Mouse (Mus musculus) large intestine, adult 2 months (tissue): ENCODE measurements around the gene Usp5. TPM values are rescaled to one million over a fixed set of nuclear protein-coding genes. Genes with fewer than 3 reads are reported as not detected.

Source experiments
- DNase-seq: peaks from one replicate; pipeline ENCODE4 v3.0.0-alpha.2; 2012; ENCODE audit warnings: low read depth, low spot score
- WGBS: fragments of 180-500 bp; shearing (Covaris S2); methylation state at CpG from one replicate; pipeline ENCODE4 v1.1.7; 2018; 5-methylcytosine and 5-hydroxymethylcytosine counted together
- polyA plus RNA-seq: library from polyadenylated mRNA; depleted of rRNA; stranded (reverse); fragments of >200 nt; gene quantifications from 2 replicates; pipeline ENCODE4 v1.2.3, GENCODE M21; 2012; rRNA removed

The Usp5 gene
- 58.3 and 64.0 TPM in 2 replicates for polyA plus RNA-seq

DNA sequence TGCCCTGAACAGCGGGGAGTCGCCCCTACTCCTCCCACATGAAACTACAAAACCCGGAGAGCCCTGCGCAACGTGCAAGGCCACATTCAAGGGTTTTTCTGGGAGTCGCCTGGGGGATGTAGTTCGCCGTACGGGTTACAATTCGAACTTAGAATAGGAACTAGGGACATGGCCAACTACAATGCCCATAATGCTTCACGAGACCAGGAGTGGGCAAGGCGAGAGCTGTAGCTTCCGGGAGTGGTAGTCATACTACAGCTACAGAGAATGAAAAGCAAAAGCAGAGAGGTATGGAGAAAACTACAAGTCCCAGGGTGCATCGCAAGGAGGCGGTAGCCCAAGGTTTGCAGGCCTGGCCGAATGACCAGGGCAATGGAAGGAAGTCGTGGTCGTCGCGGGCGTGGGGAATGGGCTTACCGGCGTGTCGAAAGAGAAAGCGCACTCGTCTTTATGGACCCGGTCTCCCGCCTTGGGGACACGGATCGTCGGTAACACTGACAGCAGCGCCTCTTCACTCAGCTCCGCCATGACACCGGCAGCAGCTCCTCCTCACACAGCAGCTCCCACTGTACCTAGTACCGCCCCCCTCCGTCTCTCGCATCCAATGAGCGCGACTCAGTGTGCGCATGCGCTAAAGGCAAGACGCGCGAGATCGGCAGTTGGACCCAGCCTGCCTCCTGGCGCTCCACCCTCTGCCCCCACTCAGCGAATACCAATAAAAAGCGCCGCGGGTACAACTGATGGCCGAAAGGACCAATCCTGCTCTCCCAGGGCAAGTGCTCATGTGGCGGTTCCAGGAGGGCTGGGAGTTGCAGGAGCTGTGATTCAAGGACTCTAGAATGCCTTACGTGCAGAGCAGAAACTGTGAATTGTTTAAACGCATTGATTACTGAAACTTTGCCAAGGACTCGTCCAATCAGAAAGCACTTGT is at the start of gene Usp5, which contains the start of gene Cdca3:
Gene Usp5, minus strand, starts transcription at position 617 of the 931 bp plus-strand sequence.
Gene Cdca3, plus strand, starts transcription at position 680 of the 931 bp plus-strand sequence.
- under 1% methylated on average over 55 of the region's 55 CpGs for WGBS
- DNase-seq: peak; percentile 100

DNA sequence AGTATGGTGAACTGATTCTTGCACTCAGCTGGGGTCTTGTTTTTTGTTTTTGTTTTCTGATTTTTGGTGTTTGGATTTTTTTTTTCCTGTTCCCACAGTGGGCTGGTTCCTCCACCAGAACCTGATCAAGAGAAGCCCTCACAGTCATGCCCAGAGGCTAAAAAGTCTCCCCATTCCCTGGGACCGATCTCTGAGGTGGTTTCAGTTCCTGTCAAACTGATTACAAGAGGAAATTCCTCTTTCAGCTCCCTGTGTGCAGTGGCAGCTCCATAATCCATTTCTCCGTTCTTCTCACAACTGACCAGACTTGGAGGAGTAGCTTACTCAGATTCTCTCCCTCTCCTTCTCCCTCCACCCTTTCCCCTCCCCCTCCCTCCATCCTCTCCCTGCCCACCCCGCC is 45.1 kb upstream of the Usp5 start:
- 45% methylated on average over 2 of the region's 3 CpGs for WGBS
- DNase-seq: no peak

DNA sequence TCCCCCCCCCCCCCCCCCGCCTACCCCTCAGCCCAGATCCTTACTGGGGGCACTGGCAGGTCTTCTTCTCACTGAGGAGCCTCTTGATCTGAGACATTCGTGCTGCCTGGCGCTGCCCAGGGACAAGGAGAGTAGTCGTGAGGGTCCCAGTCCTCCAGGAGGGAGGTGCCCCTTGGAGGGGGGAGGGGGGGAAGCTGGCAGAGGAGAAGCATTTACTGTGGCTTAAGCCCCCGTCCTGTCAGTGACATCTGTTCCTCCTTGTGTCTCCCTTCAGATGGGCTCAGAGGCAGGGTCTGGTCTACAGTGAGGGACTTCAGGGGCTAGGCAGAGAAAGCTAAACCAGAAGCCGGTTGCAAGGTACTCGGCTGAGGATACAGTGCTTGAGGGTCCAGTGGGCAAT is 37.3 kb upstream of the Usp5 start:
- no peak for DNase-seq
- 75% methylated on average over 7 of the region's 7 CpGs for WGBS

DNA sequence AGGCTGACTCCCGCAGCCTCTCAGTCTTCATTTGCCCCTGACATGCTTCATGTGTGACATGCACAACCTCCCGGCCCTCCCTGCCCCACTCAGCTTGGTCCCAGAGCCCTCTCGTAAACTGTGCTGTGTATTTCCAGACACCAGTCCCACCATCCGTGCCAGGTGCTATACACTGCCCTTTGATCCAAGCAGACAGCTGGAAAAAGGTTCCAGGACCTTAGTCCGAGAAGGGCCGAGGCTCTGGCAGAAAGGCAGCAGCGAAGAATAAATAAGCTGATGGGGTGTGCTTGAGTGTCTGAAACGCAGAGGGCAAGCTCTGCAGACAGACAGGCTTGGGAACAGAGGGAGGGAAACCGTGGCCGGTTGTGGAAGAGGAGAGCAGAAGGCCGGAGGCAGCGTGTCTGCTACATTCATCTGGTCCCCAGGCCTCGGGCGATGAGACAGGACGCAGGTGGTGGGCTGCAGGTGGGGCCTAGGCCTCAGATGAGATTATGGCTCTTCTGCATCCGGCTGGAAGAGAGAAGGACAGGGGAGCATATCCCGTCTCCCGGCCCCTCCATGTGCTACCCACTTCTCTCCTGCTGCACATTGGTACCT is 36.6 kb upstream of the Usp5 start:
- DNase-seq: no peak
- WGBS: 57% methylated on average over 18 of the region's 18 CpGs

DNA sequence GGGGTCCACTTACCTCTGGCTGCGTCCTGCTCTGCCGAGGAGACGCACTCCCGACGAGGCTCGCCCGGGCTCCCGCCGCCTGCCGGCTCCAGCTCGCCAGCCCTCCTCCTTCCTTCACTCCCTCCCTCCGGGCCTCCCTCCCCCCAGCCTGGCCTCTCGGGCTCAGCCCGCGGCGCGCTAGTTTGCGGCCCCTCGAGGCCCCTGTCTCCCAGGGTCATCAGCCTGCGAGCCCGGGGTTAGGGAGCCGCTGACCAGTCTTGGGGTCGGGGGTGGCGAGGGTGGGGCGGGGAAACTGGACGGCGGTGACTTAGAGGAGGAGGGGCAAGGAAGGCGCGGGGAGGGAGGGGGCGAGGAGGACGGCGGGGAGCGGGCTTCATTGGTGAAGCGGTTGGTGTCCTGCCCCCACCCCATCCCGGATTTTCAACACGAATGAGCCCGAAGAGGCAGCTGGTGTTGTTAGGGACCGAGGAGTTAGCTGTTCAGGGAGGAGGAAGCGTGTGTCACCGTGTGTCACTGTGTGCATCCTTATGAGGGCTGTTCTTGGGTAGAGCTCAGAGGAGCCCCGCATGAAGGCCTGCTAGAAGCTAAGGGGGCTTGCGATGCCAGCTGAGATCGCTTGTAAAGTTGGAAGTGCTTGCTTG is 34.5 kb upstream of the Usp5 start, which contains the start of gene Gpr162:
Gene Gpr162, minus strand, starts transcription at position 326 of the 641 bp plus-strand sequence.
- no peak for DNase-seq
- under 1% methylated on average over 43 of the region's 43 CpGs for WGBS

DNA sequence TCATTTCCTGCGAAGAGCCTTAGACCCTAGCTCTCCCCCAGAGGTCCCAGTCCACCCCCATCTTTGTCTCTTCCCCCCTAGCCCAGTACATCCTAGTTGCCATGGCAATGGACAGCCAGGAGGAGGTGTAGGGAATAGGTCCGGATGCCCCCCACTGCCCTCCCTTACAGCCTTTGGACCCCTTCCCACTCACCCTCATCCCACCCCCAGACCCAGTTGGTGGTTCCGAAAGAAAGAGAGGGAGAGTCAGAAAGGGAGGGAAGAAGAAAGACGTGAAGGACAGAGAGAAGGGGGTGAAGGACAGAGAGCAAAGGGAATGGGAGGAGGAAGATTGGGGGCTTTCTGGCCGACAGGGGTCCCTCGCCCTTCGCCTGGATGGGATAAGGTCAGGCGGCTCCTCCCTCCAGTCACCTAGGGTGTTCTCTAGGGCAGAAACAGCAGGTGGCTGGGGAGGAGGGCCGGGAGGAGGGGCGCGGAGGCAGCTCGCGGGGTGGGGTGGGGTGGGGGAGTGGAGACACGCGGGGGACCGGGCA is 33.9 kb upstream of the Usp5 start:
- 1% methylated on average over 15 of the region's 16 CpGs for WGBS
- no peak for DNase-seq

DNA sequence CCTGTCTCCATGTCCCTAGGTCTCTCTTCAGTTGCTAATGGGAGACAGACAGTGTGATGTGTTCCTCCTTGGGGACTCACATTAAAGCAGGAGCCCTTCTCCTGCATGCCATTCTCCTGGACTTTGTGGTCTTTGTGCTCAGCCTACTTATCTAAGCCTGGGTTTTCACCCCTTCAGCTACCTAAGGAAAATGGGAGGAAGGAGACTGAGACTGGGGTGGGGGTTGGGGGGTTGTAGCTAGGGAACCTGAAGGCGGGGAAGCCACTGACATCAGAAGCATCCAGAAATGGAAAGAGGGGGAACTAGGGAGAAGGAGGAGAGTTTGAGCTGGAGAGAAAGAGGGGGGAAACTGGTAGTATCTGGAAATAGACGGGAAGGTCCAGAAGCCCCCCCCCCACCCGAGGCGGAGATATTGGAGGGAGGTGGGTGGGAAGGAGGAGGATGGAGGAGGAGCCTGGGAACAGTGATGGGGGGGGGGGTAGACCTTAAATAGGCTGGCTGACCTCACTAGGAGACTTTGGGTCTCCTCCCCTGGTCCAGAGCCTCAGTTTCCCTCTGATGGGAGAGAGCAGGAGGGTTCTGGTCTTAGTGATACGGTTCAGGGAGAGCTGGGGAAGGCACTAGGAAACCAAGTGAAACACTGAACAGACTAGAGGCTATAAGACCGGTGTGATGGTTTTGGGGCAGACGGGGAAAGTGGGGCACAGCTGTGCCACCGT is 33.3 kb upstream of the Usp5 start:
- DNase-seq: no peak
- 22% methylated on average over 8 of the region's 8 CpGs for WGBS

DNA sequence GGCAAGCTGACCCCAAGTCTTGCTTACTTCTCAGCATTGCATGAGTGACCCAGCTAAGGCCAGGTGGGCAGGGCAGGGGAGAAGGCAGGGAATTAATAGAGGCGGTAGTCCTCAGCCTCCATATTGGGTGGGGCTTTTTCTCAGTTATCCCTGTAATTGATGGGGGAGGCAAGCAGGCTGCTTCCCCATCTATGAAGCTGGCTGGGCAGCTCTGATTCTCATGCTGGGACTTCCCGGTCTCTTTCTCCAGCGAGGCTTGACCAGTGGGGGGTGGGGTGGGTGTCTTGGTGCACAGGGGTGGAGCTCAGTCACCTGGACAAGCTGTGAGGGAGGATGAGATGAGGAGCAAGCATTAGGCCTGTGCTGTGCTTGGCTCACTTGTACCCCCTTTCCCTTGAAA is 32.5 kb upstream of the Usp5 start:
- 29% methylated on average over 3 of the region's 3 CpGs for WGBS
- DNase-seq: no peak

DNA sequence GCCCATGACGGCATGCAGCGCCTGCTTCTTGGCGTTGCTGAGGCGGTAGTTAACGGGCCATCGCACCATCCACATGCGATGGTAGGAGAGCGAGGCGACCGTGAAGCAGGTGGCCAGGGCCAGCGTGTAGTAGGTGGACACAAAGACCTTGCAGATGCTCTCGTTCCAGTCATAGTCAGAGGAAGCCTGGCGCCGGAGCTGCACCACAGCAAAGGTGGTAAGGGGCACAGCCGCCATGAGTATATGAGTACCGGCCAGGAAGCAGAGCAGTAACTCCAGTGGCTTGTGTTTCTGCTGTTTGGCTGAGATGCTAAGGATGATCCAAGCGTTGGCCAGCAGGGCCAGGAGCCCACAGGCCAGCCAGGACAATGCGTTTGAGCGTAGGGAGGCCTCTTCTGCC is 32.0 kb upstream of the Usp5 start:
- WGBS: 85% methylated on average over 19 of the region's 19 CpGs
- no peak for DNase-seq

DNA sequence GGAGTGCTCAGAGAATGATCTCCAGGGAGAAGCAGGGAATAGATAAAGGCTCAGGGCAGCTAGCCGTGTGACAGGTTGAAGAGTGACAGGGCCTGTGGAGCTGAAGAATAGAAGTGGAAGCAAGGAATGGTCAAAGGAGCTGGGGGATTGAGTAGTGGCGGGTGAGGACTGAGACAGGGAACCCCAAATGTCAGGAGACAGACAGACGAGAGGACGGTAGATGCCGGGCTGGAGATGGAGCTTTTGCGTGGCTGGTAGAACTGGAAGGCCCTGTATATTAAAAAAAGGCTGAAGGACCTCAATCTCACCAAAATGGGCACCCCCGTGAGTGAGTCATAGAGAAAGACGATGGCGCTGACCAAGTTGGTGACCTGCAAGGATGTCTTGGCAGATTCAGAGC is 31.2 kb upstream of the Usp5 start:
- no peak for DNase-seq

DNA sequence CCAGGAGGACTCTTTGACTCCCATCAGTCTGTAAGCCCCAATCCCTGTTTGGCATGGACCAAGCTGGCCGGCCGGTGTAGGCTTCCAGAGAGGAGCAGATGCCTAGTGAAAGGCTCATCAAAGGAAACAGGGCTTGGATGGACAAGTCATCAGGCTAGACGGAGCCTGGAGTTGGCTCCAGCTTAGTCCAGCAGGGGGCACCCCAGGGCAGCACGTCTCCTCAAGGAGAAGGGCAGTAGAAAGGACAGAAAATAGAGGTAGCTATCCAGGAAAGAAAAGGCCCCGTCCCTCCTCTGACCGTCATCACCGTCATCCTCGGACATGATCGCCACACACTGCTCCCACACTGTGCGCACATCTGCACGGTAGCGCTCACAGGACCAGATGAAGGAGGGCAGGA is 30.4 kb upstream of the Usp5 start:
- DNase-seq: peak; percentile 46
- 4% methylated on average over 12 of the region's 12 CpGs for WGBS

More for the DNA sequence above, 31.2 kb upstream of the Usp5 start:
- 87% methylated on average over 9 of the region's 9 CpGs for WGBS

DNA sequence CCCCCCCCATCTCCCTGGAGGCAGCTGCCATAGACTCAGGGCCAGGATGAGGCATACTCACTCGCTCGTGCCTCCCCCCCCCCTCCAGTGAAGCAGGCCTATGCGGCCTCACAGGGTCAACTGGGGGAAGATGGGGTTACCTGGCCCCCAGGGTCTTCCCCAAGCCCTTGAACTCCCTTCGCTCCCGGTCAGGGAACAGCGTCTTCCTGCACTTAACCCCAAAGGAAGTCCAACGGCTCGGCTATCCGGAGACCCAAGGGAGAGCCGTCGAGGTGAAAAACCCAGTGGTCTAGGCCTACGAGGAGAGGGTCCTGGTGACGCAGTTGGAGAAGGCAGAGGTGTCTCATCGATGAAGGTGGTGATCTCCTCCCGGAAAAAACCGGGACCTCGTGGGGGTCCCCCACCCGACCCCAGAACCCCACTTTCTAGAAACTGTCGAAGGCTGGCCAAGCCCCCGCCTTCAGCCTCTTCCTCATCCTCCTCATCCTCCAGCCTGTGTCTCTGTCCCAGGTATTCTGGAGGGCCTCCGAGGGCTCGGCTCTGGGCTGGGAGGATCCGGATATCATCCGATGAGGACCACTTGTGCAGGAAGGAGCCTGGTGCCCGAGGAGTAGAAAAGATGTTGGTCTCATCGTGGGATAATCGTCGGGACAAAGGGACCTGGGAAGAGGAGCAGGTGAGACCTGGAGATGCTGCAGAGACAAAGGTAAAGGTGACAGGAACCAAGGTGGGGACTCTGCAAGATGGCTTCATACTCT is 29.5 kb upstream of the Usp5 start:
- 75% methylated on average over 28 of the region's 28 CpGs for WGBS
- DNase-seq: no peak

DNA sequence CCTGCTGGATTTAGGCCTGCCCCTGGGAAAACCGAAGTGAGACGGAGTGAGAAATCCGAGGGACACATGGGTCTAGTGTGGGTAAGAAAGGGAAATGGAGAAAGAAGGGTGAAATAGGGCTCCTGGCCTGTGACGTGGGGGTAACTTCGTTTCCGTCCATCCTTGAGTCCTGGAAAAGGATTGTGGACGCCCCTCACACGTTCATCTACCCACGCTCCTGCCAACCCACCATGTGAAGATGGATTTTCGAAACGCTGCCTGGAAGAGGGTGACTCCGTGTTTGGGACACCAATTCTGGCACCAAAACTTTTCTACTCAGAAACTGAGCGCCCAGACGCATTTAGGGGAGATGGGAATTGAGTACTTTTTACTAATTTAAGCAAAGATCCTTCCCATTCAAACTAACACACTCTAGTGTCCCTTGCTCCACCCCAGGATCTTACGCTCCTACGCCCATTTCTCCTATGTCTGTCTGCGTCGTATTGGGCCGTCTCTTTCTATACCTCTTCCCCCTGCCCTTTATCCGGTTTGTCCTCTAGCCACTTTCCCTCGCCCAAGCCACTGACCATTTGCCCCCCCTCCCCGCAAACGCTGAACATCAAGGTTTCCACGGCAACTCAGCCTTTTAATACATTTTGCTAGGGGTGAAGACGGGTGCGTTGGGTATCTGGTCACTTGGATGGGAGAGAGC is 28.7 kb upstream of the Usp5 start:
- no peak for DNase-seq
- 30% methylated on average over 26 of the region's 26 CpGs for WGBS

DNA sequence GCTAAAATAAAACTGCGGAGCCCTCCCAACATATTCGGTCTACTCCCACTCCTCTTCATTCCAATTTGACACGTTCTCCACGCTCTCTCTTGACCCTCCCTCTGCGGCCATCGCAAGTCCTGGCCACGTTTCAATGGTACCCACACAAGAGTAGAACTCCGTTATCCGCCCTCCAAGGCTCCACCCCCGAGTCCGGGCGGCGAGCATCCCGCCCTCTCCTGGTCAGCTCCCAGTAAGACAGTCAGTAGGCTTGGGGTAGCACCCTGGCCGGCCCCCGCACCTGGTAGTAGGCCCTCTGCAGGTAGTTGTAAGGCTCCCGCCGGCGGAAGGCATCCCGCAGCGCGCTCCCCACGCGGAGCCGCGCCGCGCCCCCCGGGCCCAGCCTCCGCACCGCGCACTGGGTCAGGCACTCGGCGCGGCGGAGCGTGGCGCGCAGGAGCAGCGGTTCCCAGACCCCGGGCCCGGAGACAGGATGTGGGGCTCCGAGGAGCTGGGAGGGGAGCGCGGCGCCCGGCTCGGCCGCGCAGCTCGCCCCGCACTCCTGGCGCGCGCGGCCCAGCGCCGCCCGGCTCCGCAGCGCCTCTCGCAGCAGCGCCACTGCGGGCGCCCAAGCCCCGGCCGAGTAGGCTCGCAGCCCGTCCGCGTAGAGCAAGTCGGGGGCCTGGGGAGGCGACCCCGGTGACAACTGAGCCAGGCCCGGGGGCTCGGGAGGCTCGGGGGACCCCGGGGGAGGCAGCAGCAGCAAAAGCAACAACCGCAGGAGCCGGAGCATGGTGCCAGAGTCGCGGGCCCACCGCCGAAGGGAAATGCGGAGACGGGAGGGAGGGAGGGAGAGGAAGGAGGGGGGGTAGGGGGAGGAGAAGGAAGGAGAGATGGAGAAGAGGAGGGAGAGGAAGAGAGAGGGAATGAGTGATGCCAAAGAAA is 27.9 kb upstream of the Usp5 start, which contains the start of gene P3h3:
Gene P3h3, minus strand, starts transcription at position 837 of the 924 bp plus-strand sequence.
- no peak for DNase-seq
- 2% methylated on average over 86 of the region's 86 CpGs for WGBS

DNA sequence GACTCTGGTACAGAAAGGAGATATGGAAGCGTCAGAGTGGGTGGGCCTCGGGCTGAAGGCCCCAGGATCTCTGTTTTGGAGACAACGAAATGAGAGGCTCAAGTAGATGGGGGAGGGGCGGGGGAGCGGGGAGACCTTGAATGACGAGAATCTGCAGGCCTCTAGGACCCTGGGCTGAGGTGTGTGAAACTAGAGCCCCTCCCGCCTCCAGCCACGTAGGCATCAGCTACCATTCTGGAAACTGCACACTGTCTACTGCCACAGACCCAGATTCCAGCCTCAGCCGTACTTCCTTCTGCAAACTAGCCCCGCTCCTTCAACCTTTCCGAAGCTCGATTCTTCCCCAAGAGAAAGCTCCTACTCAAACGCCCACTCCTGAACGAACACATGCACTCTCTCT is 27.0 kb upstream of the Usp5 start:
- whole genome bisulfite sequencing: 33% methylated on average over 14 of the region's 14 CpGs
- DNase-seq: no peak

DNA sequence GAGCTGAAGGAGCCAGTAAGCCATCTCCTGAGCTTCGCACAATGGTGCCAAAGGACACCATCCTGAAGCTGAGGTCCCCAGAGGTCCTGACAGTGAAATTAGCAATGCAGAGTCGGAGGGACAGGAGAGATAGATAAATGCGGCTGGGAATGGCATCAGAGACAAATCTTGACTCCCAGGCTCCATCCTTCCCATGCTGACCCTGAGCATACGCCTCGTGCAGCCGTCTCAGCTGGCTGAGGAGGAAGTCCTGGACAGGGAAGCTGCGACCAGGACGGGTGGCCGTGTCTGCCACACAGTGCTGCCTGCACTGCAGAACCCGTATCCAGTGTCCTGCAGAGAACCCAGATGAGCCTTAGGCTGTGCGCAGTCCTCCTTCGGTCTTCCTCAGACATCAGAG is 25.4 kb upstream of the Usp5 start:
- WGBS: 66% methylated on average over 12 of the region's 12 CpGs

DNA sequence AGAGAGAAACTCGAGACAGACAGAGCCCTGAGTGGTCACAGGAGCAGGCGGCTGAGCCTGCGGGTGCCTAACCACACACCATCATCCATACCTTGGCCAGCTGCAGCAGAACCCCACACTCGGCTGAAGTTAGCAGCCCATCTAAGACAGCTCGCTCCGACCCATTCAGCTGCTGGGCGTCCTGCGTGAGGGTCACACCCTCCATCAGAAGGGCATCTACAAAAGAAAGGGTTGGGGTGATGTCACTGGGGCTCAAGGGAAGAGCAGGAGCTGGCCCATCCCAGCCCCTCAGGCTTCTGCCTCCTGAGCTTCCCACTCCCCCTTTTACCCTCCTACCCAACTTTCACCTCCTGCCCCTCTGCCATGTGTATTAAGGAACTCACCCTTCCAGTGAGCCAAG is 21.3 kb upstream of the Usp5 start:
- DNase-seq: no peak
- 57% methylated on average over 8 of the region's 8 CpGs for WGBS

More for the DNA sequence above, 25.4 kb upstream of the Usp5 start:
- no peak for DNase-seq
